ENCODE assay signal across 8 mouse cellular contexts in genomic region chr7:45538163-45539041, GRCm38 (mm10). TPM values are rescaled to one million over a fixed set of nuclear protein-coding genes. Genes with fewer than 3 reads are reported as not detected.
DNase-seq lines count a peak whose midpoint lies in the region; ATAC-seq and TF ChIP-seq lines count a peak whose summit lies in the region.

No protein-coding gene starts in this region.

- H3K27ac ChIP-seq in limb, embryonic 14.5 days (replicated peaks; ENCODE audit: low read depth, low read length), result 0 out of 2 replicates have a peak overlapping the region, but pooled peaks have one; percentile 5
- H3K27ac ChIP-seq in midbrain, embryonic 13.5 days, result no peak overlapping the region

- no peak for TF ChIP-seq POLR2A in limb, embryonic 14.5 days (IDR thresholded peaks at IDR 0.05; ENCODE audit: borderline replicate concordance, extremely low read depth, insufficient read depth, insufficient read length)

- no peaks in the 10 kb centered on the region; the same call in 1 of the 2 replicates for H3K4me1 ChIP-seq in limb, embryonic 14.5 days (ENCODE audit: control insufficient read depth, insufficient read depth, low read length)
- H3K4me1 ChIP-seq in midbrain, embryonic 13.5 days (replicated peaks), result peaks cover 7% of the 10 kb centered on the region

- H3K9me3 ChIP-seq in limb, embryonic 14.5 days (ENCODE audit: control insufficient read depth, low read length), result no peaks in the 10 kb centered on the region
- H3K9me3 ChIP-seq in midbrain, embryonic 13.5 days, result no peaks in the 10 kb centered on the region

- 5% methylated on average over 28 of the region's 29 CpGs for WGBS in limb, embryonic 14.5 days
- 2% methylated on average over 29 of the region's 29 CpGs for WGBS in midbrain, embryonic 13.5 days

- peak overlapping the region; percentile 57 for H3K9ac ChIP-seq in limb, embryonic 14.5 days (ENCODE audit: low read depth, low read length, severe bottlenecking)
- H3K9ac ChIP-seq in midbrain, embryonic 13.5 days (replicated peaks), result peak overlapping the region; percentile 68

- ATAC-seq in common myeloid progenitor, adult 5-6 weeks (replicated peaks; ENCODE audit: low read depth, poor library complexity, severe bottlenecking), result peak; percentile 50
- ATAC-seq in limb, embryonic 14.5 days (ENCODE audit: low FRiP score, low read depth), result peak; percentile 85
- ATAC-seq in midbrain, embryonic 13.5 days, result peak; percentile 91

- H3K4me2 ChIP-seq in limb, embryonic 14.5 days (replicated peaks; ENCODE audit: low read depth, low read length, severe bottlenecking), result peak overlapping the region; percentile 73
- H3K4me2 ChIP-seq in midbrain, embryonic 13.5 days (replicated peaks), result peak overlapping the region; percentile 70

- peak; percentile 50 to 64 for DNase-seq in adrenal gland, postnatal 36 days
- peak; percentile 53 for DNase-seq in heart, adult 8-10 months (ENCODE audit: low spot score)
- DNase-seq in kidney, adult 9 months, result peak; percentile 76
- peak; percentile 79 for DNase-seq in limb, embryonic 14.5 days (ENCODE audit: low spot score)
- peak; percentile 60 for DNase-seq in telencephalon, adult 2 months (ENCODE audit: low read depth, low spot score)
- no peak for DNase-seq in ovary, postnatal 36 days (ENCODE audit: low spot score)

- no peaks in the 10 kb centered on the region for H3K36me3 ChIP-seq in limb, embryonic 14.5 days (ENCODE audit: control insufficient read depth, insufficient read depth, low read length)
- H3K36me3 ChIP-seq in midbrain, embryonic 13.5 days, result no peaks in the 10 kb centered on the region

- no peaks in the 10 kb centered on the region for H3K27me3 ChIP-seq in limb, embryonic 14.5 days (ENCODE audit: control insufficient read depth, insufficient read depth, low read length)
- H3K27me3 ChIP-seq in midbrain, embryonic 13.5 days, result no peaks in the 10 kb centered on the region

- peak overlapping the region; percentile 46 for H3K4me3 ChIP-seq in limb, embryonic 14.5 days (replicated peaks; ENCODE audit: low read length)
- H3K4me3 ChIP-seq in midbrain, embryonic 13.5 days (replicated peaks), result peak overlapping the region; percentile 50

RNA-seq across cellular contexts. Expression of gene Plekha4, which starts 12.3 kb away (rescaled TPM):
- total RNA-seq in adrenal gland, postnatal 36 days (2021), result 1 to 10 TPM; 3.5 to 4.2 TPM
- total RNA-seq in common myeloid progenitor, adult 5-6 weeks (2017), result not detected in 2 replicates
- 1 to 10 TPM; 2.6 to 4.2 (median 3.0) TPM for total RNA-seq in heart, adult 8-10 months (2022)
- polyA plus RNA-seq in limb, embryonic 14.5 days (2012; rRNA removed), result 13.1 and 17.2 TPM in 2 replicates
- 4.3 and 4.6 TPM in 2 replicates for polyA plus RNA-seq in limb, embryonic 14.5 days (2014; fragmentation: Nextera tagmentation; extraction: Ambion mirVana)
- 0.23 and 0.46 TPM in 2 replicates for polyA plus RNA-seq in midbrain, embryonic 13.5 days (2015; fragmentation: Nextera tagmentation; extraction: Ambion mirVana)

RNA-seq across cellular contexts. Expression of gene Ppp1r15a, which starts 12.3 kb away (rescaled TPM):
- 10 to 100 TPM; 45.7 to 68.4 TPM for total RNA-seq in adrenal gland, postnatal 36 days (2021)
- 122 and 193 TPM in 2 replicates for total RNA-seq in common myeloid progenitor, adult 5-6 weeks (2017)
- total RNA-seq in heart, adult 8-10 months (2022), result 10 to 100 TPM; 21.9 to 31.6 (median 28.0) TPM
- 27.5 and 29.8 TPM in 2 replicates for polyA plus RNA-seq in limb, embryonic 14.5 days (2012; rRNA removed)
- polyA plus RNA-seq in limb, embryonic 14.5 days (2014; fragmentation: Nextera tagmentation; extraction: Ambion mirVana), result 21.2 and 22.1 TPM in 2 replicates
- polyA plus RNA-seq in midbrain, embryonic 13.5 days (2015; fragmentation: Nextera tagmentation; extraction: Ambion mirVana), result 11.7 and 11.9 TPM in 2 replicates

RNA-seq across cellular contexts. Expression of gene Hsd17b14, which starts 16.3 kb away (rescaled TPM):
- total RNA-seq in adrenal gland, postnatal 36 days (2021), result 1 to 10 TPM in 1 of 2 experiments, under 1 TPM in 1; 0.56 to 1.2 TPM
- total RNA-seq in common myeloid progenitor, adult 5-6 weeks (2017), result not detected in 2 replicates
- total RNA-seq in heart, adult 8-10 months (2022), result 1 to 10 TPM in 3 of 4 experiments, under 1 TPM in 1; 0.40 to 2.0 (median 1.1) TPM
- polyA plus RNA-seq in limb, embryonic 14.5 days (2012; rRNA removed), result 1.1 and 1.2 TPM in 2 replicates
- 0.44 and 0.92 TPM in 2 replicates for polyA plus RNA-seq in limb, embryonic 14.5 days (2014; fragmentation: Nextera tagmentation; extraction: Ambion mirVana)
- 0.13 and 0.21 TPM in 2 replicates for polyA plus RNA-seq in midbrain, embryonic 13.5 days (2015; fragmentation: Nextera tagmentation; extraction: Ambion mirVana)

RNA-seq across cellular contexts. Expression of gene Nucb1, which starts 28.2 kb away (rescaled TPM):
- 100 to 1,000 TPM; 263 to 267 TPM for total RNA-seq in adrenal gland, postnatal 36 days (2021)
- 296 and 342 TPM in 2 replicates for total RNA-seq in common myeloid progenitor, adult 5-6 weeks (2017)
- total RNA-seq in heart, adult 8-10 months (2022), result 100 to 1,000 TPM; 130 to 149 (median 139) TPM
- 293 and 299 TPM in 2 replicates for polyA plus RNA-seq in limb, embryonic 14.5 days (2012; rRNA removed)
- 239 and 254 TPM in 2 replicates for polyA plus RNA-seq in limb, embryonic 14.5 days (2014; fragmentation: Nextera tagmentation; extraction: Ambion mirVana)
- 86.7 and 101 TPM in 2 replicates for polyA plus RNA-seq in midbrain, embryonic 13.5 days (2015; fragmentation: Nextera tagmentation; extraction: Ambion mirVana)

RNA-seq across cellular contexts. Expression of gene Bcat2, which starts 31.6 kb away (rescaled TPM):
- total RNA-seq in adrenal gland, postnatal 36 days (2021), result 100 to 1,000 TPM; 165 to 289 TPM
- 26.6 and 39.0 TPM in 2 replicates for total RNA-seq in common myeloid progenitor, adult 5-6 weeks (2017)
- total RNA-seq in heart, adult 8-10 months (2022), result 100 to 1,000 TPM; 295 to 316 (median 308) TPM
- polyA plus RNA-seq in limb, embryonic 14.5 days (2012; rRNA removed), result 67.6 and 71.5 TPM in 2 replicates
- polyA plus RNA-seq in limb, embryonic 14.5 days (2014; fragmentation: Nextera tagmentation; extraction: Ambion mirVana), result 57.2 and 60.4 TPM in 2 replicates
- polyA plus RNA-seq in midbrain, embryonic 13.5 days (2015; fragmentation: Nextera tagmentation; extraction: Ambion mirVana), result 20.7 and 24.5 TPM in 2 replicates
